Mouse (Mus musculus): ENCODE measurements around the gene Rgs19. TPM values are rescaled to one million over a fixed set of nuclear protein-coding genes. Genes with fewer than 3 reads are reported as not detected.

Rgs19 gene
- polyA plus RNA-seq, 1 experiment, result 82.8 TPM

GRCm38 (mm10) chr2:181670285-181670912, 23.4 kb downstream of the Rgs19 start:
- 5% methylated on average over 56 of the region's 56 CpGs for WGBS

GRCm38 (mm10) chr2:181663298-181663630, 30.5 kb downstream of the Rgs19 start:
- DNase-seq, result peak; percentile 59
- Histone ChIP-seq H3K4me1 (ENCODE audit: control insufficient read depth, insufficient read depth, low read length) (peaks cover 24% of the 10 kb centered on the region), H3K4me3 (replicated peaks; ENCODE audit: extremely low read depth, low read depth, low read length) (no peak overlapping the region)
- 24% methylated on average over 4 of the region's 4 CpGs for WGBS
- TF ChIP-seq POLR2A (IDR thresholded peaks at IDR 0.05; ENCODE audit: borderline replicate concordance, extremely low read depth, low read depth, low read length), result no peak
- TF ChIP-seq CTCF (IDR thresholded peaks at IDR 0.05; ENCODE audit: insufficient read depth, low read length), result no peak

More at GRCm38 (mm10) chr2:181670285-181670912, 23.4 kb downstream of the Rgs19 start:
- TF ChIP-seq CTCF (IDR thresholded peaks at IDR 0.05; ENCODE audit: insufficient read depth, low read length) (no peak), POLR2A (IDR thresholded peaks at IDR 0.05; ENCODE audit: borderline replicate concordance, extremely low read depth, low read depth, low read length) (peak; percentile 60; the same call in 1 of the 2 replicates)
- Histone ChIP-seq H3K4me1 (ENCODE audit: control insufficient read depth, insufficient read depth, low read length) (peaks cover 20% of the 10 kb centered on the region; the same call in 1 of the 2 replicates), H3K4me3 (replicated peaks; ENCODE audit: extremely low read depth, low read depth, low read length) (peak overlapping the region; percentile 64)
- peak; percentile 36 for DNase-seq

- Histone ChIP-seq H3K4me1 (ENCODE audit: control insufficient read depth, insufficient read depth, low read length) (peaks cover 24% of the 10 kb centered on the region), H3K4me3 (replicated peaks; ENCODE audit: extremely low read depth, low read depth, low read length) (no peak overlapping the region)
- no peak for DNase-seq
- WGBS, result 59% methylated on average over 3 of the region's 3 CpGs
- TF ChIP-seq POLR2A (IDR thresholded peaks at IDR 0.05; ENCODE audit: borderline replicate concordance, extremely low read depth, low read depth, low read length) (no peak), CTCF (IDR thresholded peaks at IDR 0.05; ENCODE audit: insufficient read depth, low read length) (no peak)
Observed at GRCm38 (mm10) chr2:181662620-181663297, 31.0 kb downstream of the Rgs19 start.

- 5% methylated on average over 9 of the region's 9 CpGs for WGBS
- no peak for TF ChIP-seq POLR2A (IDR thresholded peaks at IDR 0.05; ENCODE audit: borderline replicate concordance, extremely low read depth, low read depth, low read length)
- peak; percentile 88 for TF ChIP-seq CTCF (IDR thresholded peaks at IDR 0.05; ENCODE audit: insufficient read depth, low read length)
- Histone ChIP-seq H3K4me3 (replicated peaks; ENCODE audit: extremely low read depth, low read depth, low read length) (no peak overlapping the region), H3K4me1 (ENCODE audit: control insufficient read depth, insufficient read depth, low read length) (peaks cover 24% of the 10 kb centered on the region)
- peak; percentile 82 for DNase-seq
Observed at GRCm38 (mm10) chr2:181659609-181660055, 34.1 kb downstream of the Rgs19 start.

- TF ChIP-seq POLR2A (IDR thresholded peaks at IDR 0.05; ENCODE audit: borderline replicate concordance, extremely low read depth, low read depth, low read length) (no peak), CTCF (IDR thresholded peaks at IDR 0.05; ENCODE audit: insufficient read depth, low read length) (peak; percentile 57)
- WGBS, result 37% methylated on average over 17 of the region's 17 CpGs
- Histone ChIP-seq H3K4me1 (ENCODE audit: control insufficient read depth, insufficient read depth, low read length) (peaks cover 24% of the 10 kb centered on the region), H3K4me3 (replicated peaks; ENCODE audit: extremely low read depth, low read depth, low read length) (no peak overlapping the region)
- DNase-seq, result peak; percentile 55
Observed at GRCm38 (mm10) chr2:181658930-181659555, 34.7 kb downstream of the Rgs19 start.

- Histone ChIP-seq H3K4me1 (ENCODE audit: control insufficient read depth, insufficient read depth, low read length) (peaks cover 22% of the 10 kb centered on the region), H3K4me3 (replicated peaks; ENCODE audit: extremely low read depth, low read depth, low read length) (no peak overlapping the region)
- TF ChIP-seq POLR2A (IDR thresholded peaks at IDR 0.05; ENCODE audit: borderline replicate concordance, extremely low read depth, low read depth, low read length), result no peak
- TF ChIP-seq CTCF (IDR thresholded peaks at IDR 0.05; ENCODE audit: insufficient read depth, low read length), result no peak
- no peak for DNase-seq
- 81% methylated on average over 7 of the region's 7 CpGs for WGBS
Observed at GRCm38 (mm10) chr2:181658528-181658927, 35.2 kb downstream of the Rgs19 start.

- H3K4me3 ChIP-seq (replicated peaks; ENCODE audit: extremely low read depth, low read depth, low read length), result no peak overlapping the region
- DNase-seq, result no peak
- H3K4me1 ChIP-seq (ENCODE audit: control insufficient read depth, insufficient read depth, low read length), result peaks cover 14% of the 10 kb centered on the region
- TF ChIP-seq CTCF (IDR thresholded peaks at IDR 0.05; ENCODE audit: insufficient read depth, low read length) (no peak), POLR2A (IDR thresholded peaks at IDR 0.05; ENCODE audit: borderline replicate concordance, extremely low read depth, low read depth, low read length) (no peak)
- 78% methylated on average over 2 of the region's 2 CpGs for WGBS
Observed at GRCm38 (mm10) chr2:181657441-181657840, 36.3 kb downstream of the Rgs19 start.

- TF ChIP-seq CTCF (IDR thresholded peaks at IDR 0.05; ENCODE audit: insufficient read depth, low read length), result no peak
- TF ChIP-seq POLR2A (IDR thresholded peaks at IDR 0.05; ENCODE audit: borderline replicate concordance, extremely low read depth, low read depth, low read length), result no peak
- Histone ChIP-seq H3K4me3 (replicated peaks; ENCODE audit: extremely low read depth, low read depth, low read length) (no peak within 1 kb of the TSS), H3K4me1 (ENCODE audit: control insufficient read depth, insufficient read depth, low read length) (peaks cover 9% of the 10 kb centered on the region; the same call in 1 of the 2 replicates)
- WGBS, result 84% methylated on average over 3 of the region's 3 CpGs
- no peak for DNase-seq
Observed at GRCm38 (mm10) chr2:181656734-181657133, 37.0 kb downstream of the Rgs19 start, which contains the start of gene Gm29797. Gene Gm29797, plus strand, starts transcription at chr2:181657034.

GRCm38 (mm10) chr2:181653523-181653922, 40.3 kb downstream of the Rgs19 start:
- no peak for DNase-seq
- TF ChIP-seq POLR2A (IDR thresholded peaks at IDR 0.05; ENCODE audit: borderline replicate concordance, extremely low read depth, low read depth, low read length) (no peak), CTCF (IDR thresholded peaks at IDR 0.05; ENCODE audit: insufficient read depth, low read length) (no peak)
- Histone ChIP-seq H3K4me3 (replicated peaks; ENCODE audit: extremely low read depth, low read depth, low read length) (no peak overlapping the region), H3K4me1 (ENCODE audit: control insufficient read depth, insufficient read depth, low read length) (no peaks in the 10 kb centered on the region)
- WGBS, result 100% methylated on average over 1 of the region's 1 CpGs
